29 mouse cellular contexts compared by ENCODE assay signal in genomic region chr1:180098426-180098825, GRCm38 (mm10).
"Had no signal": no experiment of that assay in that cellular context is flagged by ENCODE, and none has a peak within 500 bp of the region (broad histone marks: within the 10 kb centered on the region; RNA-seq: fewer than 3 reads in every experiment).

No protein-coding gene starts in this region.

- H3K4me3 ChIP-seq: heart, embryonic 10.5 days; heart, embryonic 12.5 days; heart, embryonic 13.5 days; heart, embryonic 15.5 days; hindbrain, embryonic 10.5 days; hindbrain, embryonic 12.5 days; hindbrain, embryonic 13.5 days; hindbrain, embryonic 15.5 days; intestine, embryonic 15.5 days; kidney, embryonic 15.5 days; layer of hippocampus, adult 2 months had no signal

- DNase-seq: heart, postnatal 10 days; heart, postnatal 14 days; heart, postnatal 36 days; heart, postnatal 4 days; kidney, adult 11 months; kidney, adult 18-20 months; kidney, adult 2 months; kidney, adult 8-10 months; kidney, adult 9 months; kidney, postnatal 10 days; kidney, postnatal 14 days; kidney, postnatal 25 days; kidney, postnatal 36 days; kidney, postnatal 4 days; layer of hippocampus, adult 9-11 months; layer of hippocampus, postnatal 36 days had no signal

- H3K27me3 ChIP-seq: heart, embryonic 12.5 days; heart, embryonic 13.5 days; heart, embryonic 15.5 days; hindbrain, embryonic 12.5 days; hindbrain, embryonic 13.5 days; hindbrain, embryonic 15.5 days; intestine, embryonic 15.5 days; kidney, embryonic 15.5 days had no signal

- H3K4me2 ChIP-seq: heart, embryonic 11.5 days; heart, embryonic 12.5 days; heart, embryonic 13.5 days; heart, embryonic 15.5 days; hindbrain, embryonic 12.5 days; hindbrain, embryonic 13.5 days; hindbrain, embryonic 14.5 days; hindbrain, embryonic 15.5 days; intestine, embryonic 15.5 days; kidney, embryonic 15.5 days had no signal
